ENCODE assay signal across 23 mouse cellular contexts in genomic region chr5:18004824-18005611, GRCm38 (mm10). TPM values are rescaled to one million over a fixed set of nuclear protein-coding genes. Genes with fewer than 3 reads are reported as not detected.
DNase-seq lines count a peak whose midpoint lies in the region; ATAC-seq lines count a peak whose summit lies in the region.
"Had no signal": no experiment of that assay in that cellular context is flagged by ENCODE, and none has a peak within 500 bp of the region (broad histone marks: within the 10 kb centered on the region; RNA-seq: fewer than 3 reads in every experiment).

No protein-coding gene starts in this region.

- no peak overlapping the region for H3K9ac ChIP-seq in hindbrain, embryonic 11.5 days (ENCODE audit: low read depth, low read length)
- H3K9ac ChIP-seq in hindbrain, embryonic 16.5 days (ENCODE audit: low read depth, low read length), result no peak overlapping the region
- no peak overlapping the region for H3K9ac ChIP-seq in midbrain, embryonic 11.5 days (ENCODE audit: low read length)
- H3K9ac ChIP-seq in midbrain, embryonic 15.5 days, result no peak overlapping the region
- H3K9ac ChIP-seq in midbrain, embryonic 13.5 days (replicated peaks), result no peak overlapping the region
- H3K9ac ChIP-seq: kidney, embryonic 15.5 days; limb, embryonic 13.5 days; lung, embryonic 15.5 days had no signal

- H3K4me2 ChIP-seq in hindbrain, embryonic 11.5 days (replicated peaks; ENCODE audit: low read depth, low read length), result no peak overlapping the region
- no peak overlapping the region for H3K4me2 ChIP-seq in hindbrain, embryonic 16.5 days (ENCODE audit: low read length)
- H3K4me2 ChIP-seq in midbrain, embryonic 11.5 days, result no peak overlapping the region
- H3K4me2 ChIP-seq in midbrain, embryonic 15.5 days, result no peak overlapping the region
- H3K4me2 ChIP-seq in midbrain, embryonic 13.5 days (replicated peaks), result no peak overlapping the region
- H3K4me2 ChIP-seq: heart, embryonic 11.5 days; kidney, embryonic 15.5 days; limb, embryonic 13.5 days; liver, embryonic 11.5 days; lung, embryonic 15.5 days had no signal

- no peak overlapping the region for H3K4me3 ChIP-seq in hindbrain, embryonic 11.5 days (ENCODE audit: low read depth, low read length)
- H3K4me3 ChIP-seq in hindbrain, embryonic 16.5 days (ENCODE audit: low read length), result no peak overlapping the region
- H3K4me3 ChIP-seq in midbrain, embryonic 11.5 days (ENCODE audit: low read depth, low read length), result no peak overlapping the region
- no peak overlapping the region for H3K4me3 ChIP-seq in midbrain, embryonic 15.5 days
- H3K4me3 ChIP-seq in midbrain, embryonic 13.5 days (replicated peaks), result no peak overlapping the region
- H3K4me3 ChIP-seq: kidney, embryonic 15.5 days; limb, embryonic 13.5 days; lung, embryonic 15.5 days had no signal

- peak; percentile 15 for DNase-seq in embryo, embryonic 10.5 days (ENCODE audit: low spot score)
- no peak for DNase-seq in embryo, embryonic 9.5 days (ENCODE audit: extremely low spot score)
- no peak for DNase-seq in hindbrain, embryonic 11.5 days (ENCODE audit: low spot score)
- no peak for DNase-seq in midbrain, embryonic 11.5 days (ENCODE audit: low spot score, missing footprints)
- no peak for DNase-seq in neural tube, embryonic 10.5 days (ENCODE audit: extremely low spot score, low spot score)
- DNase-seq: adrenal gland, postnatal 14 days; cerebellum, adult 18-20 months; heart, postnatal 4 days; kidney, adult 11 months had no signal

- no peak overlapping the region for H3K27ac ChIP-seq in hindbrain, embryonic 11.5 days (ENCODE audit: low read depth, low read length)
- H3K27ac ChIP-seq in hindbrain, embryonic 16.5 days (ENCODE audit: low read depth, low read length), result no peak overlapping the region
- no peak overlapping the region for H3K27ac ChIP-seq in midbrain, embryonic 11.5 days (ENCODE audit: low read depth, low read length)
- no peak overlapping the region for H3K27ac ChIP-seq in midbrain, embryonic 15.5 days
- no peak overlapping the region for H3K27ac ChIP-seq in midbrain, embryonic 13.5 days
- H3K27ac ChIP-seq: kidney, embryonic 15.5 days; limb, embryonic 13.5 days; lung, embryonic 15.5 days had no signal

- no peaks in the 10 kb centered on the region for H3K27me3 ChIP-seq in hindbrain, embryonic 11.5 days (ENCODE audit: control insufficient read depth, insufficient read depth, low read length)
- no peaks in the 10 kb centered on the region for H3K27me3 ChIP-seq in hindbrain, embryonic 16.5 days (replicated peaks; ENCODE audit: control insufficient read depth, insufficient read depth, low read length)
- no peaks in the 10 kb centered on the region for H3K27me3 ChIP-seq in midbrain, embryonic 11.5 days (ENCODE audit: control insufficient read depth, insufficient read depth, low read length)
- no peaks in the 10 kb centered on the region for H3K27me3 ChIP-seq in midbrain, embryonic 15.5 days (replicated peaks)
- no peaks in the 10 kb centered on the region for H3K27me3 ChIP-seq in midbrain, embryonic 13.5 days
- H3K27me3 ChIP-seq: kidney, embryonic 15.5 days; limb, embryonic 13.5 days; lung, embryonic 15.5 days had no signal

- no peaks in the 10 kb centered on the region for H3K4me1 ChIP-seq in hindbrain, embryonic 11.5 days (replicated peaks; ENCODE audit: control insufficient read depth, insufficient read depth, low read length)
- H3K4me1 ChIP-seq in hindbrain, embryonic 16.5 days (ENCODE audit: control insufficient read depth, insufficient read depth, low read depth, low read length), result no peaks in the 10 kb centered on the region
- no peaks in the 10 kb centered on the region for H3K4me1 ChIP-seq in midbrain, embryonic 11.5 days (ENCODE audit: control insufficient read depth, insufficient read depth, low read length)
- H3K4me1 ChIP-seq in midbrain, embryonic 15.5 days, result no peaks in the 10 kb centered on the region
- no peaks in the 10 kb centered on the region for H3K4me1 ChIP-seq in midbrain, embryonic 13.5 days (replicated peaks)
- H3K4me1 ChIP-seq: kidney, embryonic 15.5 days; limb, embryonic 13.5 days; lung, embryonic 15.5 days had no signal

- ATAC-seq in hindbrain, embryonic 11.5 days (ENCODE audit: low FRiP score), result peak; percentile 73
- ATAC-seq in hindbrain, embryonic 16.5 days, result no peak
- peak; percentile 71; the same call in 1 of the 2 replicates for ATAC-seq in midbrain, embryonic 11.5 days (ENCODE audit: low FRiP score)
- no peak for ATAC-seq in midbrain, embryonic 15.5 days (replicated peaks)
- ATAC-seq in midbrain, embryonic 13.5 days, result 0 out of 2 replicates have a peak, but pooled peaks have one; percentile 58
- ATAC-seq: forebrain, embryonic 16.5 days; inflammation-experienced regulatory T-cells, adult 6 months; Patski had no signal

- H3K9me3 ChIP-seq in hindbrain, embryonic 11.5 days (ENCODE audit: control insufficient read depth, low read length), result no peaks in the 10 kb centered on the region
- no peaks in the 10 kb centered on the region for H3K9me3 ChIP-seq in hindbrain, embryonic 16.5 days (ENCODE audit: control insufficient read depth, low read length)
- H3K9me3 ChIP-seq in midbrain, embryonic 11.5 days (ENCODE audit: control insufficient read depth, low read length), result no peaks in the 10 kb centered on the region
- no peaks in the 10 kb centered on the region for H3K9me3 ChIP-seq in midbrain, embryonic 15.5 days
- no peaks in the 10 kb centered on the region for H3K9me3 ChIP-seq in midbrain, embryonic 13.5 days
- H3K9me3 ChIP-seq: kidney, embryonic 15.5 days; limb, embryonic 13.5 days; lung, embryonic 15.5 days had no signal

- H3K36me3 ChIP-seq in hindbrain, embryonic 11.5 days (ENCODE audit: control insufficient read depth, insufficient read depth, low read length), result no peaks in the 10 kb centered on the region
- H3K36me3 ChIP-seq in hindbrain, embryonic 16.5 days (ENCODE audit: control insufficient read depth, insufficient read depth, low read length), result no peaks in the 10 kb centered on the region
- H3K36me3 ChIP-seq in midbrain, embryonic 11.5 days (ENCODE audit: control insufficient read depth, insufficient read depth, low read length), result no peaks in the 10 kb centered on the region
- H3K36me3 ChIP-seq in midbrain, embryonic 15.5 days (replicated peaks), result no peaks in the 10 kb centered on the region
- H3K36me3 ChIP-seq in midbrain, embryonic 13.5 days, result no peaks in the 10 kb centered on the region
- H3K36me3 ChIP-seq: kidney, embryonic 15.5 days; limb, embryonic 13.5 days; lung, embryonic 15.5 days had no signal

- WGBS in hindbrain, embryonic 11.5 days, result 71% methylated on average over 3 of the region's 3 CpGs
- 54% methylated on average over 3 of the region's 3 CpGs for WGBS in hindbrain, embryonic 16.5 days
- WGBS in midbrain, embryonic 11.5 days, result 57% methylated on average over 3 of the region's 3 CpGs
- WGBS in midbrain, embryonic 15.5 days, result 48% methylated on average over 3 of the region's 3 CpGs
- 45% methylated on average over 3 of the region's 3 CpGs for WGBS in midbrain, embryonic 13.5 days

RNA-seq across cellular contexts. Expression of gene Gnat3, which starts 42.7 kb away (rescaled TPM):
- polyA plus RNA-seq in hindbrain, embryonic 11.5 days (2014; fragmentation: Nextera tagmentation; extraction: Ambion mirVana), result 1.6 and 3.1 TPM in 2 replicates
- not detected in 2 replicates for polyA plus RNA-seq in hindbrain, embryonic 16.5 days (2015; fragmentation: Nextera tagmentation; extraction: Ambion mirVana)
- 0.34 and 0.45 TPM in 2 replicates for polyA plus RNA-seq in midbrain, embryonic 11.5 days (2014; fragmentation: Nextera tagmentation; extraction: Ambion mirVana)
- not detected in 2 replicates for polyA plus RNA-seq in midbrain, embryonic 15.5 days (2015; fragmentation: Nextera tagmentation; extraction: Ambion mirVana)
- not detected in 2 replicates for polyA plus RNA-seq in midbrain, embryonic 13.5 days (2015; fragmentation: Nextera tagmentation; extraction: Ambion mirVana)
- polyA plus RNA-seq: cortical plate, adult 2 months; forebrain, embryonic 16.5 days; heart, embryonic 11.5 days; inflammation-experienced regulatory T-cells, adult 6 months; kidney, embryonic 15.5 days; limb, embryonic 13.5 days; liver, embryonic 11.5 days; liver, embryonic 16.5 days; neural tube, embryonic 14.5 days; Patski had no signal

Comparison
In these comparisons a context has a peak if more than half of its experiments do, and no peak if none do; other contexts are left out.
1. ATAC-seq: peak in hindbrain, embryonic 11.5 days (single experiment), midbrain, embryonic 11.5 days (single experiment) and midbrain, embryonic 13.5 days (single experiment); none in hindbrain, embryonic 16.5 days (single experiment) and midbrain, embryonic 15.5 days (single experiment).